Mouse (Mus musculus): ENCODE data around the gene Tspoap1. TPM values are rescaled to one million over a fixed set of nuclear protein-coding genes. Genes with fewer than 3 reads are reported as not detected.
A peak's percentile ranks its signal among the peaks of the same experiment; 100 is the strongest.

Gene Tspoap1
- total and polyA plus RNA-seq, 2 experiments, result 0.09 to 0.37 TPM

- no peak overlapping the region for H3K9ac ChIP-seq (ENCODE audit: low read depth, low read length)
- peaks cover 12% of the 10 kb centered on the region for H3K27me3 ChIP-seq (ENCODE audit: control insufficient read depth, insufficient read depth, low read length)
- WGBS, result 4% methylated on average over 17 of the region's 17 CpGs
- H3K4me3 ChIP-seq (ENCODE audit: insufficient read depth, low read depth, low read length), result peak overlapping the region; percentile 55; the same call in 1 of the 2 replicates
- no peaks in the 10 kb centered on the region for H3K36me3 ChIP-seq (ENCODE audit: control insufficient read depth, insufficient read depth, low read length)
- H3K79me2 ChIP-seq (ENCODE audit: control insufficient read depth, insufficient read depth, low read length), result no peaks in the 10 kb centered on the region
- no peak for DNase-seq (ENCODE audit: extremely low read depth, low read depth, low spot score)
- no peak overlapping the region for H3K27ac ChIP-seq (replicated peaks; ENCODE audit: insufficient read depth, low read depth, low read length)
- peaks cover 7% of the 10 kb centered on the region; the same call in 1 of the 2 replicates for H3K4me1 ChIP-seq (ENCODE audit: control insufficient read depth, insufficient read depth, low read length)
- TF ChIP-seq CTCF (IDR thresholded peaks at IDR 0.05; ENCODE audit: low read depth, low read length) (no peak), POLR2A (IDR thresholded peaks at IDR 0.05; ENCODE audit: extremely low read depth, insufficient read depth, low read length) (no peak)
Measured at GRCm38 (mm10) chr11:87763511-87763987, 3.2 kb downstream of the Tspoap1 start.

GRCm38 (mm10) chr11:87763988-87764876 is 3.9 kb downstream of the Tspoap1 start:
- Histone ChIP-seq H3K4me1 (ENCODE audit: control insufficient read depth, insufficient read depth, low read length) (peaks cover 7% of the 10 kb centered on the region; the same call in 1 of the 2 replicates), H3K9ac (ENCODE audit: low read depth, low read length) (peak overlapping the region; percentile 44), H3K27ac (replicated peaks; ENCODE audit: insufficient read depth, low read depth, low read length) (no peak overlapping the region), H3K27me3 (ENCODE audit: control insufficient read depth, insufficient read depth, low read length) (peaks cover 12% of the 10 kb centered on the region), H3K4me3 (ENCODE audit: insufficient read depth, low read depth, low read length) (peak overlapping the region; percentile 55; the same call in 1 of the 2 replicates), H3K79me2 (ENCODE audit: control insufficient read depth, insufficient read depth, low read length) (no peaks in the 10 kb centered on the region), H3K36me3 (ENCODE audit: control insufficient read depth, insufficient read depth, low read length) (no peaks in the 10 kb centered on the region)
- TF ChIP-seq CTCF (IDR thresholded peaks at IDR 0.05; ENCODE audit: low read depth, low read length) (no peak), POLR2A (IDR thresholded peaks at IDR 0.05; ENCODE audit: extremely low read depth, insufficient read depth, low read length) (no peak)
- WGBS, result 4% methylated on average over 65 of the region's 65 CpGs
- DNase-seq (ENCODE audit: extremely low read depth, low read depth, low spot score), result no peak

DNA sequence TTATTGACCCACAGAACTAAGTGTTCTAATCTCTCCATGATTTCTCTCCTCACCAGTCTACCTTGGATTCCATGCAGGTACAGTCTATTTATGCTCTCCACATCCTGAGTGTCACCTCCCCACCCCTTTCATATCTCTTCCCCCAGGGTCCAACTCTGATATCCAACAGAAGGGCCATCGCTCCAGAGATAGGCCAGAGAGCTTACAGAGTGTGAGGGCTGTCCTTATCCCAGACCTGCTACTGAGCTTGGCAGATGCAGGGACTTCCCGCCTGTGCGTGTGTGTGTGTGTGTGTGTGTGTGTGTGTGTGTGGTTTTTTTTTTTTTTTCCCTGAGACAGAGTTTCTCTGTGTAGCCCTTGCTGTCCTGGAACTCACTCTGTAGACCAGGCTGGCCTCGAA is 8.4 kb downstream of the Tspoap1 start:
- peaks cover 3% of the 10 kb centered on the region; the same call in 1 of the 2 replicates for H3K4me1 ChIP-seq (ENCODE audit: control insufficient read depth, insufficient read depth, low read length)
- H3K4me3 ChIP-seq (ENCODE audit: insufficient read depth, low read depth, low read length), result no peak overlapping the region
- 72% methylated on average over 3 of the region's 4 CpGs for WGBS

GRCm38 (mm10) chr11:87770989-87771388 is 10.6 kb downstream of the Tspoap1 start:
- H3K36me3 ChIP-seq (ENCODE audit: control insufficient read depth, insufficient read depth, low read length), result no peaks in the 10 kb centered on the region
- 44% methylated on average over 3 of the region's 3 CpGs for WGBS
- H3K4me3 ChIP-seq (ENCODE audit: insufficient read depth, low read depth, low read length), result no peak overlapping the region
- no peak overlapping the region for H3K27ac ChIP-seq (replicated peaks; ENCODE audit: insufficient read depth, low read depth, low read length)
- H3K4me1 ChIP-seq (ENCODE audit: control insufficient read depth, insufficient read depth, low read length), result no peaks in the 10 kb centered on the region
- H3K27me3 ChIP-seq (ENCODE audit: control insufficient read depth, insufficient read depth, low read length), result no peaks in the 10 kb centered on the region
- no peak overlapping the region for H3K9ac ChIP-seq (ENCODE audit: low read depth, low read length)
- TF ChIP-seq POLR2A (IDR thresholded peaks at IDR 0.05; ENCODE audit: extremely low read depth, insufficient read depth, low read length) (no peak), CTCF (IDR thresholded peaks at IDR 0.05; ENCODE audit: low read depth, low read length) (peak; percentile 97)
- no peaks in the 10 kb centered on the region for H3K79me2 ChIP-seq (ENCODE audit: control insufficient read depth, insufficient read depth, low read length)
- DNase-seq (ENCODE audit: extremely low read depth, low read depth, low spot score), result peak; percentile 37

More for the DNA sequence above, 8.4 kb downstream of the Tspoap1 start:
- no peaks in the 10 kb centered on the region for H3K79me2 ChIP-seq (ENCODE audit: control insufficient read depth, insufficient read depth, low read length)
- TF ChIP-seq CTCF (IDR thresholded peaks at IDR 0.05; ENCODE audit: low read depth, low read length) (no peak), POLR2A (IDR thresholded peaks at IDR 0.05; ENCODE audit: extremely low read depth, insufficient read depth, low read length) (no peak)
- H3K27ac ChIP-seq (replicated peaks; ENCODE audit: insufficient read depth, low read depth, low read length), result no peak overlapping the region
- DNase-seq (ENCODE audit: extremely low read depth, low read depth, low spot score), result no peak
- no peak overlapping the region for H3K9ac ChIP-seq (ENCODE audit: low read depth, low read length)
- peaks cover 10% of the 10 kb centered on the region for H3K27me3 ChIP-seq (ENCODE audit: control insufficient read depth, insufficient read depth, low read length)
- H3K36me3 ChIP-seq (ENCODE audit: control insufficient read depth, insufficient read depth, low read length), result no peaks in the 10 kb centered on the region

- no peaks in the 10 kb centered on the region for H3K4me1 ChIP-seq (ENCODE audit: control insufficient read depth, insufficient read depth, low read length)
- H3K27me3 ChIP-seq (ENCODE audit: control insufficient read depth, insufficient read depth, low read length), result no peaks in the 10 kb centered on the region
- WGBS, result 91% methylated on average over 3 of the region's 3 CpGs
- H3K36me3 ChIP-seq (ENCODE audit: control insufficient read depth, insufficient read depth, low read length), result no peaks in the 10 kb centered on the region
- no peak for TF ChIP-seq CTCF (IDR thresholded peaks at IDR 0.05; ENCODE audit: low read depth, low read length)
- H3K79me2 ChIP-seq (ENCODE audit: control insufficient read depth, insufficient read depth, low read length), result no peaks in the 10 kb centered on the region
- no peak overlapping the region for H3K4me3 ChIP-seq (ENCODE audit: insufficient read depth, low read depth, low read length)
- no peak overlapping the region for H3K9ac ChIP-seq (ENCODE audit: low read depth, low read length)
- no peak overlapping the region for H3K27ac ChIP-seq (replicated peaks; ENCODE audit: insufficient read depth, low read depth, low read length)
- no peak for DNase-seq (ENCODE audit: extremely low read depth, low read depth, low spot score)
Measured at GRCm38 (mm10) chr11:87772354-87772753, 12.0 kb downstream of the Tspoap1 start.
